Mouse (Mus musculus) adrenal gland, adult (tissue): ENCODE data around the gene Pi4k2a.

ENCODE experiments used
- DNase-seq, 2 experiments: peaks; one replicate each; pipeline ENCODE4 v3.0.0; 2022 to 2023; ENCODE audit warnings: low spot score in 1 of 2; ENCODE audit not compliant: inconsistent age in 2 of 2

The Pi4k2a gene

DNA sequence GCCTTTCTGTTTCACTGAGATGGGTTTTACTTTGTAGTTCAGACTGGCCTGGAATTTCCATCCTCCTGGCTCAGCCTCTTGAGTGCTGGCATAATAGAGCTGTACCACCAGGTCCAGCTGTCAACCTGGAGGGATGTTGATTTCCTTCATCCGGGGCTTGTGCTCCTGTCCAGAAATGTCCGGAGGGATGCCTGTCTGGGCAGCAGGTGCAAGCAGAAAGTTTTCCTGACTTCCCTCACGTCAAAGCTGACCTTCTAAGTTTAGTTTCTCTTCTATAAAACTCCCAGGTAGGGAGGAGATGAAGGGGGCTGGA lies 40.0 kb downstream of the Pi4k2a start:
- no peak for DNase-seq

DNA sequence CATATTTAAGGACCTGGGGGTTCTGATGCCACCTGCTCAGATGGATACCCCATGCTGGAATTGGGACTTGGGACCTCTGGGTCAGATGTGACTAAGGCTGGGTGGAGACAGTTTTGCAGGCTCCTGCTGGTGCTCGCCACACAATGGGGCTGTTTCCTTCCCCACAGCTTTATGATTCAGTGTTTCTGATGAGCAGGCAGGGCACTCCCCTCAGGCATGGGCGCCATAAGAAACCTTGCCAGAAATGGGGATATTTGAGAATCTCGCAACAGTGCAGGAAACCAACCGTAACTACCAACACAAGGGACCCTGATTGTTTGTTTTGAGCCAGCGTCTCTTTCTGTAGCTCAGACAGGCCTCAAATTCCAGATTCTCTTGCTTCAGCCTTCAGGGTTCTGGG lies 40.8 kb downstream of the Pi4k2a start:
- peak in 1 of 2 experiments; percentile 44 for DNase-seq

DNA sequence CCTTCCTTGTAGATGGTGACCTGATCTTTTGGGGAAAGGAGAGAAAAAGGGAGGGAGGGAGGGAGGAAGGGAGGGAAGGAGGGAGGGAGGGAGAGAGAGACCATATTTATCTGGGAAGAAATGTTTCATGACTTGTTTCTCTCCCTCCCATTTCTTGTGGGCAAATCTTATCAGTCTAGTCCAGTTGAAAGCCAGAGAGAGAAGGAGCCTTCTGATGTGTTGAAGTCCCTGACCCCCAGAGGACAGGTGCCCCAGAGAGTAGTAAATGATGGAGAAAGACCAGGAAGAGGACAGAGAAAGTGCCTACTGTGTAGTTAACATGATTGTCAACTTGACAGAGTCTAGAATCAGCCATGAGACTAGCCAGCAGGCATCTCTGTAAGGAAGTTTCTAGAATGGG lies 44.8 kb downstream of the Pi4k2a start:
- no peak for DNase-seq

DNA sequence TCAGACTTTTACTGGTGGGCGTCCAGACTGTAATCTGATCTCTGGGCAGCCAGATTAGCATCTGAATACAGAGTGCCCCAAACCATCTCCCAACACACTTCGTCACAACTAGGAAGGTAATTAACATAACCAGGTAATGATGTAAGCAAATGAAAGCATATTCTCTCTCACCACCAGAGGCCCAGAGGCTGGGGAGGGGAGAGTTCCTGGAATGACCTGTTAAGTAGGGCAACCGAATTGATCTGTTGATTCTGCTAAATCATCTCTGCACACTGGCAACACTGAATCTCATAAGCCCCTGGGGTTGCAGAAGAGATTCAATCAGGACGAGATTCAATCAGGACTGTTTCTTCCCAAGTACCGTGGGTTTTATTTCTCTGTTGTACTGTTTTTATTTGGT lies 45.9 kb downstream of the Pi4k2a start:
- DNase-seq = no peak

DNA sequence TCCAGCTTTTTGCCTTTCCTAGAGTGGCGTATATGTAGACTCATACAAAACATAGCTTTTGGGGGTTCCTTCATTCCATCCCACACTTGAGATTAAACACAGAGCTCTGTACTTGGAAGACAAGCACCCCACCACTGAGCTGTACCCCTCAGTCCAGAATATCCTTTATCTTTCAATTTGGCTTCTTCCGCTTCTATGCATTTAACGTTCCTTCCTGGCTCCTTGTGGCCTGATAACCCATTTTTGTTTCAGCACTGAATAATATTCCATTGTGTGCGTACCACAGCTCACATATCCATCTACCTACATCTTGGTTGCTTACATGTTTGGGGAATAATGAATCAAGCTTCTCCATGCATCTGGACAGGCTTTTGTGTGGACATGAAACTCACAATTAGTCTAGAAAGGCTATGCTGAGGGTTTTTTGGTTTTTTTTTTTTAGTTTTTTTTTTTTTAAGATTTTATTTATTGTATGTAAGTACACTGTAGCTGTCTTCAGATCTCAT lies 47.0 kb downstream of the Pi4k2a start:
- DNase-seq = no peak

DNA sequence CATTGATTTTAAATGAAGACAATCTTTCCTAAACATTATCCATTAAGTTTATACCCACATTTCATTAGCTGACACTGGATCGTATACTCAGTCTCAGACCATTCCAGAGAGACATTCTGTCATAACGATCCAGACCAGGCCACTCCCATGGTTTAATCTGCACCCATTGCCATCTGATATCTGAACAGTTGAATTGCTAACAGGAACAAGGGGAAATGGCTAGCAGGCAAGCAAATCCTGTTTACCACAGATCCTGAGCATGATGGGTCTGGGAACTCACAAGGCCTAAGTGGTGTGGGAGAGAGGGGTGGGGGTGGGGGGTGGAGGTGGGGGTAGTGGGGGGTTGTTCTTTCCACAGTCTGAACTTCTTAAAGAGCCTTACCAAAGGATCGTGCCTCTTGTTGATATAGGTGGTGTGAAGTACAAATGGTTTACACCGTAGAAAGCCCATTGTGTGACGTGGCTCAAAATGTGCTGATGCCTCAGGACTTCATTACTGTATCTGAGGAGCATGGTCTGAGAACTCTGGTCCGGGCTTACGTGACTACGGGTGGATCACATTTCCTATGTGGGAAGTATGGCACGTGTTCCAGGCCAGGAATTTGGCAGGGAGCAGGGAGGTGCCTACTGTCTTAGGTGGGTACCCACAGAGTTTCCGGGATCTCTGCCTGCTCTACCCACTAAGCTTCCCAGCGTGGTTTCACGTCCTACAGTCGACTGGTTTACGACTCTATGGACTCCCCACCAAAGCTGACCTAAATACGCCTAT lies 48.4 kb downstream of the Pi4k2a start:
- DNase-seq = no peak

DNA sequence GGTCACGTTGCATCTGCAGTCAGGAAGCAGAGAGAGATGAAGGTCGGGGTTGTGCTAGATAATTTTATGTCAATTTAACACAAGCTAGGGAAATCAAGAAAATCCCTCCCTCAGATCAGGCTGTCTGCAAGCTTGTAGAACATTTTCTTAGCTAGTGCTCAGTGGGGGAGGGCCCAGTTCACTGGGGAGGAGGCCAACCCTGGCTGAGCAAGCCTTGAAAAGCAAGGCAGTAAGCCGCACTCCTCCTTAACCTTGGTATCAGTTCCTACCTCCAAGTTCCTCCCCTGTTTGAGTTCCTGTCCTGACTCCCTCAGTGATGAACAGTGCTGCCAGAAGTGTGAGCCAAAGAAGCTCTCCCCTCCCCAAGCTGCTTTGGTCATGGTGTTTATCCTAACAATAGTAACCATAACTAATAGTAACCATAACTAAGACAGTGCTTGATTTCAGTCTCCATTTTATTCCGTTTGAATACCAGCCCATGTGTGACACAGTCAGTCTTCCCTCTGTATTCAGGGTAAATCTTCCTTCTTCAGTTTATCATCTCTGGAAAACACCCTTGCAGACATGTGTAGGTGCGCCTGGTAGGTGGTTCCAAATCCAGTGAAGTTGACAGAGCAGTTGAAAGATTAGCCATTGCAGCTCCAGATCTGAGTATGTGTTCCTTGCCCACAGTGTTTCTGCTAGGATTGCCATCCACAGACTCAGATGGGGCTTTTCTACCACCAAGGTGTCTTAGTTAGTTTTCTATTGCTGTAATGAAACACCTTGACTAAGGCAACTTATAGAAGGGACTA lies 49.7 kb downstream of the Pi4k2a start:
- no peak for DNase-seq

DNA sequence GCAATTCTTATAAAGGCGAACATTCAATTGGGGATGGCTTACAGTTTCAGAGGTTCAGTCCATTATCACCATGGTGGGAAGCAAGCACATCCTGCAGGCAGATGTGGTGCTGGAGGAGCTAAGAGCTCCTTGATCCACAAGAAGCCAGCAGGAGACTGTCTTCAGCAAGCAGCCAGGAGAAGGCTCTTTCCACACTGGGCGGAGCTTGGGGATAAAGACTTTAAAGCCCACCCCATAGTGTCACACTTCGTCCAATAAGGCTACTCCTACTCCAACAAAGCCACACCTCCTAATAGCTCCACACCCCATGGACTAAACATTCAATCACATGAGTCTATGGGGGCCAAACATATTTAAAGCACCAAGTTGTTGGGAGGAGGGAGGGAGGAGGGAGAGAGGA lies 51.7 kb downstream of the Pi4k2a start:
- no peak for DNase-seq

DNA sequence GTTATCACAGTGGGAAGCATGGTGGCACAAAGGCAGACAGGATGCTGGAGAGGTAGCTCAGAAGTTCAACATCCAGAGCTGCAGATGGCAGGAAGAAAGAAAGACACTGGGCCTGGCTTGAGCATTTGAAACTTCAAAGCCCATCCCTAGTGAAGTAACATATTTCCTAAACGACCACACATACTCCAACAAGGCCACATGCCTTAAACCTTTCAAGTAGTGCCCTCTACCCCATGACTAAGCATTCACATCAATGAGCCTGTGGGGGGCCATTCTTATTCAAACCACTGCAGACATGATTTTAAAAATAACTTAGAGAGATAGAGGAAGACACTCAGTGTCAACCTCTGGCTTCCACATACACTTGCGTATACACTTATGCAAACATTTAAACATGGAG lies 52.5 kb downstream of the Pi4k2a start:
- DNase-seq = no peak

DNA sequence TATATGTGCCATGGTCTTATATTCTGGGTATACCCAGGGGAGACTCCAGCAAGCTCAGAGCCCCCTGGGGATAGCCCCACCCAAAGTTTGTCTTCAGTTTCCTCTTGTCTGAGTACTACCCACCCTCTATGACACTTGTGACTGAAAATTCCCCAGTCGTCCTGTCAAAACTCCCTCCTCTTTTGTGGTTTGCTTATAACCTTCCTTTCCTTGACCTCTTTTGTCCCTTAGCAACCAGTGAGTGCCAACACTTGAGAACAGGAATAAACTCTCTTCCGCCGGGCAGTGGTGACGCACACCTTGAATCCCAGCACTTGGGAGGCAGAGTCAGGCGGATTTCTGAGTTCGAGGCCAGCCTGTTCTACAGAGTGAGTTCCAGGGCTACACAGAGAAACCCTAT lies 53.8 kb downstream of the Pi4k2a start:
- peak; percentile 36 to 61 for DNase-seq

DNA sequence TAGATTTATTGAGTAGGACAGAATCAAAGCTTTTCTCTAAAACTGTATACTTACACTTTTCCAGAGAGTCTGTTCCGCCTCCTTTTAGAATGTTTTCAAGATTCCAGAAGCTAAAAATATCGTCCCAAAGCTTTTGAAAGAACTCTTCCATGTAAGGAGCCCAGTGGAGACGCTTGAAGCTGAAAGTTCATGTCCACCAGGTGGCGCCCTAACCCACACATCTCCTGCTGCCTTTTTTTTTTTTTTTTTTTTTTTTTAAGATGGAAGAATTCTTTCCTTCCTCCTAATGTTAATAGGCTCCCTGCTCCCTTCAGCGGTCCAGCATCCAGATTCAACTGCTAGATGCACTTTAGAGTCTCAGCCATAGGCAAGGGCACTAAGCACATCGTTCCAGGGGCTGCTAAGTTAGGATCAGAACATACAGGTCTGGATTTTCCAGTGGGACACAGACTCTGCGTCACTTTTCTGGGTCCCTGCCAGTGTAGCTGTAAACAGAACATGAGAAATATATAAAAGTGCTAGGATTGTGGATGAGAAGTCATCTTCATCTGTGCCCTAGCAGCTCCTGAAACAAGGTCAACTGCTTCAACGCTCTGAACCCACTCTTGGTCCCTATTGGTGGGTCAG lies 54.4 kb downstream of the Pi4k2a start:
- peak; percentile 79 to 93 for DNase-seq

DNA sequence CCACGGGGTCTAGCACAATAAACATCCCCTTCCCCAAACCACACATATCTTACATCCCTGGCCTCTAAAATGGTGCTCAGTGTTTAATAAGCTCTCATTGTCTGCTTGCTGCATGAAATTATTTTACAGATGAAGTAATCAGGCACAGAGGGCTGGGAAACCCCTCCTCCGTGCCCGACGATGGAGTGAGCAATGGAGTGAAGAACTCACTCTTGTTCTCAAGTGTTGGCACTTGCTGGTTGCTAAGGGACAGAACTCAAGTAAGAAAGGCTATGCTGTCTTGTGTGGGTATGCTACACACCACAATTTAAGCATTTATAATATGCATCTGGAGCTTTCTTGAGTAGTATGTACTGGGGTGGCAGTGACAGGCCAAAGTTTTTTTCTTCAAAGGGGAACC lies 54.9 kb downstream of the Pi4k2a start:
- DNase-seq = peak in 1 of 2 experiments; percentile 25

DNA sequence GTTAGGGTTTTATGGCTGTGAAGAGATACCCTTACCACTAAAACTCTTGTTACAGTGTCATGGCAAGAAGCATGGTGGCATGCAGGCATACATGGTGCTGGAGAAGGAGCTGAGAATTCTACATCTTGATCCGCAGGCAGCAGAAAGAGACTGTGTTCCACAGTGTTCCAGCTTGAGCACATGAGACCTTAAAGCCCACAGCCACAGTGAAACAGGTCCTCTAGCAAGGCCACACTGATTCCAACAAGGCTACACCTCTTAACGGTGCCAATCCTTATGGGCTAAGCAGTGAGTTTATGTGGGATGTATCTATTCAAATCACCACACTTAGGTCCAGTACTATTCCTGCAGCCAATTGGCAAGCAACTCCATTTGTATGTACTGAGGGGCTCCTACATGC lies 55.5 kb downstream of the Pi4k2a start:
- peak in 1 of 2 experiments; percentile 10 for DNase-seq

DNA sequence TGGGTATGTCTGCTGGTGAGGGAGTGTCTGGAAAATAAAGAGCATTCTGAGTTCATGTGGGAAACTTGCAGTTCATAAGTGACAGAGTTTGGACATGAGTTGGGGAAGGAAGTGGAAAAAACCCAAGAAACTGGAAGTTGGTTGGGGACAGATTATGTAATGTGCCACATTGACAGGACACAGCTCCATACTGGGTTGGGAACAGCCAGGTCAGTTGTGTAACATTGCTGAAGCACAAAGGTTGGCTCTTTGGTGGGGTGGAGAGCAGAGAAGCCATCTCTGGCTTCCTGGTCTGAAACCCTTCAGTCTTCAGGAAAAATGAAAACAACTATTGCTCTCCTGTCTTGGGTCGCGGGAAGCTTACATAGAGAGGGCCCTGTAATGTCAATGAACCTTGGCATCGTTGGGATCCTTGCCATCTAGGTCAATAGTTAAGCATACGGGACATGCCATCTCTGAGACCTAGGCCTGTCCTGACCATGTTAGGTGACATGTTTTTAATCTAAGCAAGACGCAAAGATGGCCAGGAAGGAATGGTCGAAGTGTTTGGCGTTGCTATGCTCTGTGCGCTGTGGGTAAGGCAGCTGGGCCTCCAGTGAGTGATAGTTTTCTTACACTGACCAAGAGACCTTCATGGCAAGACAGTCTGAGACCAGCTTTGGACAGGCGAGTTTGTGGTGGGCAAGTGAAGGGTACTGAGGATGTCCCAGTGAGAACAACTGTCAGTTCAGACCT lies 56.2 kb downstream of the Pi4k2a start:
- DNase-seq = peak; percentile 15 to 64

DNA sequence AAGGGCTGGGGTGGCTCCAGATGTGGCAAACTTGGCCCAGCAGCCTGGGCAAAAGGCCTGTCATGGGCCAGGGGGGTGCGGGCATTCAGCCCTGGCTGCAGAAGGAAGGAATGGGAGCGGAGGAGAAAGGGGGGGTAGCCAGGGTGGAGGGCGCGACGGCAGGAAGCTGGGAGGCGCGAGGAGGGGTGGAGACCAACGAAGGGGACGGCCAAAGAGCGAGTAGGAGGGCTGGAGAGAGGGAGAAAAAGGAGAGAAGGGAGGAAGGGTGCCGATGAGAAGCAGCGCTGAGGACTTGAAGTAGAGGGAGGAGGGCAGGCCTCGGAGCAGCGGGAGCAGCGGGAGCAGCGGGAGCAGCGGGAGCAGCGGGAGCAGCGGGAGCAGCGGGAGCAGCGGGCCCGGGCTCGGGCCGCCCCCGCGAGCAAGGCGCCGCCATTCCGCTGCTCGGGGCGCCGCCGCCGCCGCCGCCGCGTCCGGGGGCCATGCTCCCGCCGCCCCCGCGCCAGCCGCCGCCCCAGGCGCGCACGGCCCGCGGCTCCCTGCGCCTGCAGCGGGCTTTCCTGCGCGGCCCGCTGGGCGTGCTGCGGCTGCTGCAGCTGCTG lies 57.0 kb downstream of the Pi4k2a start, which contains the start of gene Marveld1:
Gene Marveld1 (plus strand): TSS at position 231 of the 599 bp plus-strand sequence.
- peak; percentile 89 to 94 for DNase-seq

DNA sequence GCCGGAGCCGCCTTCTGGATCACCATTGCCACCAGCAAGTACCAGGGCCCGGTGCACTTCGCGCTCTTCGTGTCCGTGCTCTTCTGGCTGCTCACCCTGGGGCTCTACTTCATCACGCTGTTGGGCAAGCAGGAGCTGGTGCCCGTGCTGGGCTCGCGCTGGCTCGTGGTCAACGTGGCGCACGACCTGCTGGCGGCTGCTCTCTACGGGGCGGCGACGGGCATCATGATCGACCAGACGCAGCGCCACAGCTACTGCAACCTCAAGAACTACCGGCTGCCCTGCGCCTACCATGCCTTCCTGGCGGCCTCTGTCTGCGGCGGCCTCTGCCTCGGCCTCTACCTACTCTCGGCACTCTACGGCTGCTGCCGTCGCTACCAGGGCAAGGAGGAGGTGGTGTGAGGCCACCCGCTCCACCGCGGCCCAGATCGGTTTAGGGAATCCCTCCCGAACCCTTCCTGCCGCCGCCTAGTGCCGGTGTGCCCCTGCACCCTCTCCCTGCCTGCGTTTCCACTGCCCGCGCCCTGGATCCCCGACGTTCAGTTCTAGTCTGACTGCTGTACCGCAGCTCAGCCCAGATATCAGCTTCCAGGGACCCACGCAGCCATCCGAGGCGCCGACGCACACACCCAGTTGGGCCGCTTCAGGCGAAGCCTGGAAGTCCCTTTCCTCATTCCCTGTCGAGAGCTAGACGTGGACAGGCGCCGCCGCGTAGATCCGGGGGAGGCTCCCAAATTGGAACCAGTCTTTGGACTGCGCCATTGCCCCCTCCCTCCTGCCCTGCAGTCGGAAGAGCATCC lies 57.7 kb downstream of the Pi4k2a start:
- DNase-seq = peak; percentile 75 to 92

DNA sequence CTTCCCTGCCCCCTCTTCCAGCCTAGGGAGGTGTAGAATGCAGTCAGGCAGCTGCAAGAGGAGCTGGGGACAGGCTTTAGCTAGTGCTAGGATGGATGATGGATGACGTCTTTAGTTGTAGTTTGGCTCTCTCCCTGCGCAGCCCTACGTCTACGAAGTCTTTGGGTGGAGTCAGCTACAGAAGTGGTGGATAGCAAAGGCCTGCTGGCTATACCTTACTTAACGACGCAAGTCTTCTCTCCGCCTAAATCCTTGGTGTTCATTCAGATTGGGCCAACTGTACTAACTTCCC lies 58.2 kb downstream of the Pi4k2a start:
- DNase-seq = no peak

DNA sequence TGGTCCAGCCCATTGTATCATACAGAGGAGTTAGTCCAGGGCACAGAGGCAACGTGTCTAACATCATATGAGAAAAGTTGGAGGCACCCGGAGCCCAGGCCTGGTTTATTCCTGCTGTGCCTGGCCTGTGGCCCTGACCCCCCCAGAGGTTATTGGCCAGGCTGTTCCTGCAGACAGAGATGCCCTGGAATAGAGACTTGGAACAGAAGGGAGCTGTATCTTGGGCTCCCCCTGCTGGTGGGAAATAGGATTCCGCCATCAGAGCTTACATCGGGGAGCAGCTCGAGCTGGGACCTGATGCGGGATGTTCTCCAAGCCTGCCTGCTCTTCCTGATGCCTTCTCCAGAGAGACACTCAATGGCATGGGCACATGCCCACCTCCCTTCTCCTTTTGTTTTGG lies 61.7 kb downstream of the Pi4k2a start:
- DNase-seq = peak; percentile 91 to 96

DNA sequence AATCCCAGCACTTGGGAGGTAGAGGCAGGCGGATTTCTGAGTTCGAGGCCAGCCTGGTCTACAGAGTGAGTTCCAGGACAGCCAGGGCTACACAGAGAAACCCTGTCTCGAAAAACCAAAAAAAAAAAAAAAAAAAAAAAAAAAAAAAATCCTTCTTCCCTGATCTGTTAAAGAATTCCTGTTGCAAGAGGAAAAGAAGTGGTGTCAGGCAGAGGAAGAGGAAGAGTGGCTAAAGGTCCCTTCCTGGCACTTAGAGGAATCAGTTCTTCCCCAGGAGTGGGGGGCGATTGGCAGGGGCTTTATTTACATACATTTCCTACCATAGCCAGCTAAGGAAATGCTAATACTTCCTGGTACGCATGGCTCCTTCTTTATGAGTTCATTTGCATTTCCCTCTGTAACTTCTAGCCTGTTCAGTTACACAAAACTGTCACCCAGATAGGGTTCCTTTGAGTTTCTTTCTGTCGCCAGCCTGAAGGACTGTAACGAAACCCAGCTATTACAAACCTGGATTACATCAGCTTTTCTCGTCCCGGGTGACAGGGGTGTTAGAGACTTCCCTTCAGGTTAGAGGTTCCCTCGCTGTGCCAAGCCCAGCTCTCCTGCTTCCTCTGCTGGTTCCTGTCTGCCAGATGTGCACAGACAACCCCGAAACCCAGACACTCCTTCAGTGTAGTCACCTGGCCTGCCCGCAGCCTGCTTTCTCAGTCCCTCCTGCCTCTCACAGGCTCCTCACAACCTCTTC lies 67.4 kb downstream of the Pi4k2a start:
- no peak for DNase-seq
